Mouse (Mus musculus): ENCODE measurements around the gene Stim2. TPM values are rescaled to one million over a fixed set of nuclear protein-coding genes. Genes with fewer than 3 reads are reported as not detected.

Stim2 gene
- total RNA-seq (2021): 26.9 and 30.5 TPM in 2 replicates
- long read RNA-seq, experiment 1, full-length matches to known transcripts: 6 of 11 reads
- long read RNA-seq, experiment 1, partial matches to known transcripts: 4 of 11 reads
- long read RNA-seq, experiment 1, other reads (novel, unspliced or antisense): 1 of 11 reads
- long read RNA-seq, experiment 2, full-length matches to known transcripts: 9 of 10 reads
- long read RNA-seq, experiment 2, partial matches to known transcripts: 1 of 10 reads
- long read RNA-seq, experiment 2, other reads (novel, unspliced or antisense): 0 of 10 reads

- peak; percentile 97 for DNase-seq
Observed at GRCm38 (mm10) chr5:53998146-53998742, at the start of gene Stim2. Gene Stim2, plus strand, starts transcription at chr5:53998499.

- peak; percentile 65 for DNase-seq
Observed at GRCm38 (mm10) chr5:53948606-53949266, 49.6 kb upstream of the Stim2 start.

- no peak for DNase-seq
Observed at GRCm38 (mm10) chr5:53950189-53950588, 48.1 kb upstream of the Stim2 start.

GRCm38 (mm10) chr5:53953216-53953615 lies 45.1 kb upstream of the Stim2 start:
- DNase-seq: no peak

GRCm38 (mm10) chr5:53953797-53954196 lies 44.5 kb upstream of the Stim2 start:
- no peak for DNase-seq

GRCm38 (mm10) chr5:53955966-53956365 lies 42.3 kb upstream of the Stim2 start:
- no peak for DNase-seq

GRCm38 (mm10) chr5:53956396-53957314 lies 41.6 kb upstream of the Stim2 start:
- DNase-seq: no peak

- no peak for DNase-seq
Observed at GRCm38 (mm10) chr5:53957348-53957747, 41.0 kb upstream of the Stim2 start.

GRCm38 (mm10) chr5:53961229-53961628 lies 37.1 kb upstream of the Stim2 start:
- DNase-seq: no peak

GRCm38 (mm10) chr5:53961830-53962515 lies 36.3 kb upstream of the Stim2 start:
- DNase-seq: no peak

- no peak for DNase-seq
Observed at GRCm38 (mm10) chr5:53965656-53966055, 32.6 kb upstream of the Stim2 start.

GRCm38 (mm10) chr5:53967560-53967959 lies 30.7 kb upstream of the Stim2 start:
- DNase-seq: no peak

GRCm38 (mm10) chr5:53970178-53970577 lies 28.1 kb upstream of the Stim2 start:
- DNase-seq: peak; percentile 33

GRCm38 (mm10) chr5:53971201-53971600 lies 27.1 kb upstream of the Stim2 start:
- no peak for DNase-seq

GRCm38 (mm10) chr5:53972905-53973304 lies 25.4 kb upstream of the Stim2 start:
- no peak for DNase-seq

GRCm38 (mm10) chr5:53976497-53976896 lies 21.8 kb upstream of the Stim2 start:
- DNase-seq: no peak

- no peak for DNase-seq
Observed at GRCm38 (mm10) chr5:53977060-53977459, 21.2 kb upstream of the Stim2 start.

GRCm38 (mm10) chr5:53983358-53983757 lies 14.9 kb upstream of the Stim2 start:
- no peak for DNase-seq

GRCm38 (mm10) chr5:53985632-53986031 lies 12.7 kb upstream of the Stim2 start:
- no peak for DNase-seq

- no peak for DNase-seq
Observed at GRCm38 (mm10) chr5:53987496-53987895, 10.8 kb upstream of the Stim2 start.

- no peak for DNase-seq
Observed at GRCm38 (mm10) chr5:53988053-53988452, 10.2 kb upstream of the Stim2 start.

GRCm38 (mm10) chr5:53992616-53993015 lies 5.7 kb upstream of the Stim2 start:
- DNase-seq: no peak
